Mouse (Mus musculus): ENCODE measurements around the gene Defb36. TPM values are rescaled to one million over a fixed set of nuclear protein-coding genes. Genes with fewer than 3 reads are reported as not detected.

The Defb36 gene
- total RNA-seq, 2 experiments from 2014 or later, result not detected

Other genes starting within 250 kb of the Defb36 start
- gene Nrsn2, start 227.7 kb upstream of the Defb36 start, total RNA-seq (2021), result not detected
- 1 to 10 TPM; 1.1 to 1.7 TPM for gene Sox12, start 206.3 kb upstream of the Defb36 start, total RNA-seq (2021)
- gene Zcchc3, start 189.3 kb upstream of the Defb36 start, total RNA-seq (2021), result 1 to 10 TPM; 1.6 TPM
- not detected for gene 6820408C15Rik, start 188.7 kb upstream of the Defb36 start, total RNA-seq (2021)
- gene Defb23, start 139.7 kb upstream of the Defb36 start, total RNA-seq (2021), result not detected
- gene Defb20, start 127.3 kb upstream of the Defb36 start, total RNA-seq (2021), result not detected
- not detected for gene Defb22, start 114.2 kb upstream of the Defb36 start, total RNA-seq (2021)
- gene Defb26, start 92.6 kb upstream of the Defb36 start, total RNA-seq (2021), result not detected
- not detected for gene Defb28, start 86.1 kb upstream of the Defb36 start, total RNA-seq (2021)
- not detected for gene Defb29, start 64.2 kb upstream of the Defb36 start, total RNA-seq (2021)
- gene Gm17416, start 35.0 kb upstream of the Defb36 start, total RNA-seq (2021), result not detected
- gene Defb21, start 31.6 kb upstream of the Defb36 start, total RNA-seq (2021), result not detected
- not detected for gene Defb19, start 24.0 kb upstream of the Defb36 start, total RNA-seq (2021)
- not detected for gene Defb45, start 4.9 kb upstream of the Defb36 start, total RNA-seq (2021)
- gene Defb25, start 18.7 kb downstream of the Defb36 start, total RNA-seq (2021), result not detected
- gene Rem1, start 22.6 kb downstream of the Defb36 start, total RNA-seq (2021), result 1 to 10 TPM; 2.9 to 3.8 TPM
- 10 to 100 TPM; 29.5 to 38.6 TPM for gene H13, start 65.1 kb downstream of the Defb36 start, total RNA-seq (2021)
- 10 to 100 TPM; 11.3 to 11.5 TPM for gene Mcts2, start 82.7 kb downstream of the Defb36 start, total RNA-seq (2021)
- gene Id1, start 131.9 kb downstream of the Defb36 start, total RNA-seq (2021), result 10 to 100 TPM in 1 of 2 experiments, 1 to 10 TPM in 1; 9.7 to 14.0 TPM
- 1 to 10 TPM; 2.2 to 2.7 TPM for gene Cox4i2, start 149.8 kb downstream of the Defb36 start, total RNA-seq (2021)
- gene Bcl2l1, start 227.4 kb downstream of the Defb36 start, total RNA-seq (2021), result 10 to 100 TPM; 13.8 to 16.4 TPM
- gene Tpx2, start 243.6 kb downstream of the Defb36 start, total RNA-seq (2021), result 1 to 10 TPM in 1 of 2 experiments, under 1 TPM in 1; 0.92 to 1.5 TPM

Data from gastrocnemius, postnatal 25 days (tissue).